Mouse (Mus musculus): ENCODE data around the gene March5. TPM values are rescaled to one million over a fixed set of nuclear protein-coding genes. Genes with fewer than 3 reads are reported as not detected.
"Not testable (repeated sequence)": the region's sequence is repeated elsewhere in the genome, so short reads cannot be mapped to it uniquely, and the experiment has no call there.

The March5 gene
- polyA plus RNA-seq, 1 experiment from 2014 or later: 162 TPM

- H3K27me3 ChIP-seq: no peaks in the 10 kb centered on the region
- peak overlapping the region; percentile 85 for H3K4me2 ChIP-seq
- peak overlapping the region; percentile 99 for H3K4me3 ChIP-seq (replicated peaks)
- 66% methylated on average over 8 of the region's 8 CpGs for WGBS (ENCODE audit: insufficient replicate concordance)
- peak overlapping the region; percentile 98 for H3K27ac ChIP-seq (replicated peaks)
- peaks cover 64% of the 10 kb centered on the region for H3K4me1 ChIP-seq (replicated peaks)
- no peak for ATAC-seq (ENCODE audit: insufficient read depth)
- peak overlapping the region; percentile 100 for H3K9ac ChIP-seq
- H3K9me3 ChIP-seq (replicated peaks): no peaks in the 10 kb centered on the region
- peaks cover 35% of the 10 kb centered on the region for H3K36me3 ChIP-seq (replicated peaks)
Observed at GRCm38 (mm10) chr19:37209467-37210128, 2.3 kb downstream of the March5 start.

- no peak for ATAC-seq (ENCODE audit: insufficient read depth)
- no peaks in the 10 kb centered on the region for H3K27me3 ChIP-seq
- H3K9me3 ChIP-seq (replicated peaks): no peaks in the 10 kb centered on the region
- peaks cover 62% of the 10 kb centered on the region for H3K4me1 ChIP-seq (replicated peaks)
- peak overlapping the region; percentile 99; the same call in 1 of the 2 replicates for H3K4me3 ChIP-seq (replicated peaks)
- H3K27ac ChIP-seq (replicated peaks): peak overlapping the region; percentile 56
- WGBS (ENCODE audit: insufficient replicate concordance): 63% methylated on average over 4 of the region's 4 CpGs
- H3K9ac ChIP-seq: no peak overlapping the region
- peak overlapping the region; percentile 85 for H3K4me2 ChIP-seq
- peaks cover 41% of the 10 kb centered on the region for H3K36me3 ChIP-seq (replicated peaks)
Observed at GRCm38 (mm10) chr19:37210457-37210856, 3.1 kb downstream of the March5 start.

- WGBS (ENCODE audit: insufficient replicate concordance): 82% methylated on average over 3 of the region's 3 CpGs
- Histone ChIP-seq H3K27ac (replicated peaks) (peak overlapping the region; percentile 56), H3K4me2 (no peak overlapping the region), H3K4me3 (replicated peaks) (no peak overlapping the region), H3K9ac (no peak overlapping the region), H3K27me3 (no peaks in the 10 kb centered on the region), H3K4me1 (replicated peaks) (peaks cover 57% of the 10 kb centered on the region), H3K36me3 (replicated peaks) (peaks cover 49% of the 10 kb centered on the region), H3K9me3 (replicated peaks) (no peaks in the 10 kb centered on the region)
- ATAC-seq (ENCODE audit: insufficient read depth): no peak
Observed at GRCm38 (mm10) chr19:37211416-37211815, 4.1 kb downstream of the March5 start.

- Histone ChIP-seq H3K36me3 (replicated peaks) (peaks cover 80% of the 10 kb centered on the region), H3K9ac (no peak overlapping the region), H3K4me3 (replicated peaks) (no peak overlapping the region), H3K4me1 (replicated peaks) (peaks cover 44% of the 10 kb centered on the region), H3K27ac (replicated peaks) (0 out of 2 replicates have a peak overlapping the region, but pooled peaks have one; percentile 24), H3K9me3 (replicated peaks) (no peaks in the 10 kb centered on the region), H3K4me2 (no peak overlapping the region), H3K27me3 (no peaks in the 10 kb centered on the region)
- no peak for ATAC-seq (ENCODE audit: insufficient read depth)
- WGBS (ENCODE audit: insufficient replicate concordance): 69% methylated on average over 2 of the region's 2 CpGs
Observed at GRCm38 (mm10) chr19:37214711-37215110, 7.4 kb downstream of the March5 start.

GRCm38 (mm10) chr19:37225197-37225862 lies 18.0 kb downstream of the March5 start:
- 41% methylated on average over 6 of the region's 6 CpGs for WGBS (ENCODE audit: insufficient replicate concordance)
- H3K9ac ChIP-seq: no peak overlapping the region
- H3K4me1 ChIP-seq (replicated peaks): peaks cover 25% of the 10 kb centered on the region
- H3K4me3 ChIP-seq (replicated peaks): no peak overlapping the region
- peak overlapping the region; percentile 62 for H3K27ac ChIP-seq (replicated peaks)
- peaks cover 58% of the 10 kb centered on the region for H3K36me3 ChIP-seq (replicated peaks)
- H3K27me3 ChIP-seq: no peaks in the 10 kb centered on the region
- peak; percentile 47; the same call in 1 of the 2 replicates for ATAC-seq (ENCODE audit: insufficient read depth)
- no peaks in the 10 kb centered on the region for H3K9me3 ChIP-seq (replicated peaks)
- no peak overlapping the region for H3K4me2 ChIP-seq

GRCm38 (mm10) chr19:37232598-37232997 lies 25.3 kb downstream of the March5 start:
- Histone ChIP-seq H3K27me3 (peaks cover 14% of the 10 kb centered on the region), H3K4me3 (replicated peaks) (peak overlapping the region; percentile 69), H3K4me1 (replicated peaks) (peaks cover 61% of the 10 kb centered on the region), H3K27ac (replicated peaks) (peak overlapping the region; percentile 87), H3K4me2 (peak overlapping the region; percentile 87), H3K9ac (0 out of 2 replicates have a peak overlapping the region, but pooled peaks have one; percentile 22)
- ATAC-seq (ENCODE audit: insufficient read depth): peak; percentile 50
- not testable (repeated sequence) for H3K36me3 ChIP-seq (replicated peaks); H3K9me3 ChIP-seq (replicated peaks)
- WGBS (ENCODE audit: insufficient replicate concordance): 32% methylated on average over 9 of the region's 9 CpGs

GRCm38 (mm10) chr19:37233561-37234539 lies 26.5 kb downstream of the March5 start:
- H3K4me2 ChIP-seq: peak overlapping the region; percentile 87
- peaks cover 69% of the 10 kb centered on the region for H3K4me1 ChIP-seq (replicated peaks)
- H3K9me3 ChIP-seq (replicated peaks): no peaks in the 10 kb centered on the region
- H3K27me3 ChIP-seq: peaks cover 14% of the 10 kb centered on the region
- peak overlapping the region; percentile 69 for H3K4me3 ChIP-seq (replicated peaks)
- ATAC-seq (ENCODE audit: insufficient read depth): no peak
- peak overlapping the region; percentile 98 for H3K27ac ChIP-seq (replicated peaks)
- 5% methylated on average over 63 of the region's 63 CpGs for WGBS (ENCODE audit: insufficient replicate concordance)
- no peaks in the 10 kb centered on the region for H3K36me3 ChIP-seq (replicated peaks)
- H3K9ac ChIP-seq: peak overlapping the region; percentile 79

- Histone ChIP-seq H3K4me3 (replicated peaks) (no peak overlapping the region), H3K36me3 (replicated peaks) (no peaks in the 10 kb centered on the region), H3K4me1 (replicated peaks) (peaks cover 88% of the 10 kb centered on the region), H3K27me3 (peaks cover 14% of the 10 kb centered on the region), H3K4me2 (peak overlapping the region; percentile 87), H3K9ac (peak overlapping the region; percentile 48; the same call in 1 of the 2 replicates), H3K9me3 (replicated peaks) (no peaks in the 10 kb centered on the region), H3K27ac (replicated peaks) (peak overlapping the region; percentile 98)
- 68% methylated on average over 8 of the region's 8 CpGs for WGBS (ENCODE audit: insufficient replicate concordance)
- no peak for ATAC-seq (ENCODE audit: insufficient read depth)
Observed at GRCm38 (mm10) chr19:37235818-37236217, 28.5 kb downstream of the March5 start.

- Histone ChIP-seq H3K36me3 (replicated peaks) (no peaks in the 10 kb centered on the region), H3K9ac (peak overlapping the region; percentile 63), H3K9me3 (replicated peaks) (no peaks in the 10 kb centered on the region), H3K27ac (replicated peaks) (peak overlapping the region; percentile 98), H3K4me2 (peak overlapping the region; percentile 75), H3K27me3 (peaks cover 14% of the 10 kb centered on the region), H3K4me3 (replicated peaks) (peak overlapping the region; percentile 48), H3K4me1 (replicated peaks) (peaks cover 86% of the 10 kb centered on the region)
- 16% methylated on average over 5 of the region's 5 CpGs for WGBS (ENCODE audit: insufficient replicate concordance)
- peak; percentile 56 for ATAC-seq (ENCODE audit: insufficient read depth)
Observed at GRCm38 (mm10) chr19:37237306-37237705, 30.0 kb downstream of the March5 start.

- Histone ChIP-seq H3K4me2 (peak overlapping the region; percentile 75), H3K36me3 (replicated peaks) (no peaks in the 10 kb centered on the region), H3K27me3 (peaks cover 14% of the 10 kb centered on the region), H3K9me3 (replicated peaks) (no peaks in the 10 kb centered on the region), H3K27ac (replicated peaks) (peak overlapping the region; percentile 98), H3K9ac (peak overlapping the region; percentile 63), H3K4me1 (replicated peaks) (peaks cover 80% of the 10 kb centered on the region), H3K4me3 (replicated peaks) (peak overlapping the region; percentile 48)
- WGBS (ENCODE audit: insufficient replicate concordance): 5% methylated on average over 15 of the region's 15 CpGs
- ATAC-seq (ENCODE audit: insufficient read depth): peak; percentile 88
Observed at GRCm38 (mm10) chr19:37237712-37238437, 30.5 kb downstream of the March5 start.
